Mouse (Mus musculus): Measurements from ENCODE around the gene Rufy2. TPM values are rescaled to one million over a fixed set of nuclear protein-coding genes. Genes with fewer than 3 reads are reported as not detected.
"Not testable (repeated sequence)": the region's sequence is repeated elsewhere in the genome, so short reads cannot be mapped to it uniquely, and the experiment has no call there.

The Rufy2 gene
- polyA plus RNA-seq, 1 experiment from 2014 or later: 23.9 TPM

GRCm38 (mm10) chr10:63038571-63039320 is 58.7 kb downstream of the Rufy2 start:
- 83% methylated on average over 14 of the region's 14 CpGs for WGBS
- no peaks in the 10 kb centered on the region for H3K4me1 ChIP-seq
- no peaks in the 10 kb centered on the region for H3K36me3 ChIP-seq
- no peak for DNase-seq (ENCODE audit: low spot score)
- H3K9me3 ChIP-seq (replicated peaks): no peaks in the 10 kb centered on the region
- H3K27me3 ChIP-seq (ENCODE audit: low read depth, poor library complexity, severe bottlenecking): no peaks in the 10 kb centered on the region
- H3K27ac ChIP-seq: no peak overlapping the region
- H3K4me3 ChIP-seq: no peak overlapping the region

GRCm38 (mm10) chr10:63039867-63040628 is 60.0 kb downstream of the Rufy2 start:
- DNase-seq (ENCODE audit: low spot score): no peak
- H3K36me3 ChIP-seq: no peaks in the 10 kb centered on the region
- 85% methylated on average over 5 of the region's 5 CpGs for WGBS
- no peaks in the 10 kb centered on the region for H3K9me3 ChIP-seq (replicated peaks)
- no peaks in the 10 kb centered on the region for H3K27me3 ChIP-seq (ENCODE audit: low read depth, poor library complexity, severe bottlenecking)
- H3K4me1 ChIP-seq: no peaks in the 10 kb centered on the region
- no peak overlapping the region for H3K27ac ChIP-seq
- H3K4me3 ChIP-seq: no peak overlapping the region

GRCm38 (mm10) chr10:63043154-63043553 is 63.1 kb downstream of the Rufy2 start:
- DNase-seq (ENCODE audit: low spot score): no peak
- no peaks in the 10 kb centered on the region for H3K4me1 ChIP-seq
- no peak overlapping the region for H3K4me3 ChIP-seq
- H3K27ac ChIP-seq: no peak overlapping the region
- WGBS: 74% methylated on average over 3 of the region's 3 CpGs
- H3K36me3 ChIP-seq: no peaks in the 10 kb centered on the region
- H3K9me3 ChIP-seq (replicated peaks): no peaks in the 10 kb centered on the region
- H3K27me3 ChIP-seq (ENCODE audit: low read depth, poor library complexity, severe bottlenecking): no peaks in the 10 kb centered on the region

- no peaks in the 10 kb centered on the region for H3K27me3 ChIP-seq (ENCODE audit: low read depth, poor library complexity, severe bottlenecking)
- no peaks in the 10 kb centered on the region for H3K9me3 ChIP-seq (replicated peaks)
- no peak overlapping the region for H3K27ac ChIP-seq
- WGBS: 92% methylated on average over 8 of the region's 8 CpGs
- DNase-seq (ENCODE audit: low spot score): no peak
- no peaks in the 10 kb centered on the region for H3K4me1 ChIP-seq
- no peaks in the 10 kb centered on the region for H3K36me3 ChIP-seq
- H3K4me3 ChIP-seq: no peak overlapping the region
These were observed 67.7 kb downstream of the Rufy2 start for GRCm38 (mm10) chr10:63047751-63048150.

- H3K4me1 ChIP-seq: peaks cover 3% of the 10 kb centered on the region; the same call in 1 of the 2 replicates
- H3K4me3 ChIP-seq: no peak overlapping the region
- H3K27me3 ChIP-seq (ENCODE audit: low read depth, poor library complexity, severe bottlenecking): no peaks in the 10 kb centered on the region
- no peaks in the 10 kb centered on the region for H3K9me3 ChIP-seq (replicated peaks)
- WGBS: 90% methylated on average over 2 of the region's 2 CpGs
- H3K36me3 ChIP-seq: no peaks in the 10 kb centered on the region
- no peak overlapping the region for H3K27ac ChIP-seq
- DNase-seq (ENCODE audit: low spot score): no peak
These were observed 69.1 kb downstream of the Rufy2 start for GRCm38 (mm10) chr10:63049106-63049505.

GRCm38 (mm10) chr10:63051267-63051666 is 71.2 kb downstream of the Rufy2 start:
- H3K4me1 ChIP-seq: peaks cover 3% of the 10 kb centered on the region; the same call in 1 of the 2 replicates
- H3K36me3 ChIP-seq: no peaks in the 10 kb centered on the region

GRCm38 (mm10) chr10:63052011-63052410 is 72.0 kb downstream of the Rufy2 start:
- Histone ChIP-seq H3K36me3 (no peaks in the 10 kb centered on the region), H3K27ac (no peak overlapping the region), H3K4me3 (no peak overlapping the region), H3K4me1 (peaks cover 6% of the 10 kb centered on the region; the same call in 1 of the 2 replicates), H3K9me3 (replicated peaks) (no peaks in the 10 kb centered on the region), H3K27me3 (ENCODE audit: low read depth, poor library complexity, severe bottlenecking) (0 out of 2 replicates have a peak, but pooled peaks cover 4% of the 10 kb centered on the region)
- no peak for DNase-seq (ENCODE audit: low spot score)
- WGBS: 80% methylated on average over 6 of the region's 6 CpGs

More at GRCm38 (mm10) chr10:63051267-63051666, 71.2 kb downstream of the Rufy2 start:
- no peaks in the 10 kb centered on the region for H3K9me3 ChIP-seq (replicated peaks)
- H3K4me3 ChIP-seq: no peak overlapping the region
- no peak overlapping the region for H3K27ac ChIP-seq
- no peaks in the 10 kb centered on the region for H3K27me3 ChIP-seq (ENCODE audit: low read depth, poor library complexity, severe bottlenecking)
- WGBS: 88% methylated on average over 7 of the region's 7 CpGs
- DNase-seq (ENCODE audit: low spot score): no peak

GRCm38 (mm10) chr10:63053007-63053406 is 73.0 kb downstream of the Rufy2 start:
- no peaks in the 10 kb centered on the region for H3K9me3 ChIP-seq (replicated peaks)
- H3K36me3 ChIP-seq: no peaks in the 10 kb centered on the region
- DNase-seq (ENCODE audit: low spot score): no peak
- no peak overlapping the region for H3K27ac ChIP-seq
- 0 out of 2 replicates have a peak, but pooled peaks cover 5% of the 10 kb centered on the region for H3K27me3 ChIP-seq (ENCODE audit: low read depth, poor library complexity, severe bottlenecking)
- H3K4me1 ChIP-seq: peaks cover 11% of the 10 kb centered on the region; the same call in 1 of the 2 replicates
- 60% methylated on average over 6 of the region's 6 CpGs for WGBS
- H3K4me3 ChIP-seq: no peak overlapping the region

- not testable (repeated sequence) for H3K27me3 ChIP-seq (ENCODE audit: low read depth, poor library complexity, severe bottlenecking); H3K9me3 ChIP-seq (replicated peaks); H3K36me3 ChIP-seq; H3K27ac ChIP-seq; DNase-seq (ENCODE audit: low spot score); H3K4me3 ChIP-seq
- WGBS: 87% methylated on average over 6 of the region's 6 CpGs
- H3K4me1 ChIP-seq: peaks cover 11% of the 10 kb centered on the region; the same call in 1 of the 2 replicates
These were observed 74.0 kb downstream of the Rufy2 start for GRCm38 (mm10) chr10:63054071-63054470.

- Histone ChIP-seq H3K4me1 (peaks cover 11% of the 10 kb centered on the region; the same call in 1 of the 2 replicates), H3K9me3 (replicated peaks) (no peaks in the 10 kb centered on the region), H3K27ac (no peak overlapping the region), H3K27me3 (ENCODE audit: low read depth, poor library complexity, severe bottlenecking) (0 out of 2 replicates have a peak, but pooled peaks cover 5% of the 10 kb centered on the region), H3K36me3 (no peaks in the 10 kb centered on the region), H3K4me3 (no peak overlapping the region)
- 73% methylated on average over 2 of the region's 2 CpGs for WGBS
- DNase-seq (ENCODE audit: low spot score): no peak
These were observed 74.6 kb downstream of the Rufy2 start for GRCm38 (mm10) chr10:63054586-63054985.

- Histone ChIP-seq H3K4me1 (peaks cover 11% of the 10 kb centered on the region; the same call in 1 of the 2 replicates), H3K4me3 (peak overlapping the region; percentile 20; the same call in 1 of the 2 replicates), H3K27me3 (ENCODE audit: low read depth, poor library complexity, severe bottlenecking) (0 out of 2 replicates have a peak, but pooled peaks cover 5% of the 10 kb centered on the region), H3K9me3 (replicated peaks) (no peaks in the 10 kb centered on the region), H3K27ac (no peak overlapping the region), H3K36me3 (no peaks in the 10 kb centered on the region)
- WGBS: 31% methylated on average over 24 of the region's 24 CpGs
- DNase-seq (ENCODE audit: low spot score): no peak
These were observed 77.1 kb downstream of the Rufy2 start for GRCm38 (mm10) chr10:63056966-63057750.

GRCm38 (mm10) chr10:63059862-63060261 is 79.8 kb downstream of the Rufy2 start, which contains the start of gene Pbld1:
Pbld1 (plus strand) TSS chr10:63060162.
- 0 out of 2 replicates have a peak, but pooled peaks cover 8% of the 10 kb centered on the region for H3K4me1 ChIP-seq
- no peaks in the 10 kb centered on the region for H3K36me3 ChIP-seq
- WGBS: 87% methylated on average over 2 of the region's 2 CpGs
- H3K9me3 ChIP-seq (replicated peaks): no peaks in the 10 kb centered on the region
- no peak for DNase-seq (ENCODE audit: low spot score)
- 0 out of 2 replicates have a peak, but pooled peaks cover 5% of the 10 kb centered on the region for H3K27me3 ChIP-seq (ENCODE audit: low read depth, poor library complexity, severe bottlenecking)
- no peak within 1 kb of the TSS for H3K4me3 ChIP-seq
- no peak within 1 kb of the TSS for H3K27ac ChIP-seq
